Mouse (Mus musculus): ENCODE measurements at regions not wholly inside any gene's neighbourhood (a gene's known extent, or its start where the extent isn't known, plus 50 kb on each side); places are given as distances from the start of the nearest gene placed in this dataset.

DNA sequence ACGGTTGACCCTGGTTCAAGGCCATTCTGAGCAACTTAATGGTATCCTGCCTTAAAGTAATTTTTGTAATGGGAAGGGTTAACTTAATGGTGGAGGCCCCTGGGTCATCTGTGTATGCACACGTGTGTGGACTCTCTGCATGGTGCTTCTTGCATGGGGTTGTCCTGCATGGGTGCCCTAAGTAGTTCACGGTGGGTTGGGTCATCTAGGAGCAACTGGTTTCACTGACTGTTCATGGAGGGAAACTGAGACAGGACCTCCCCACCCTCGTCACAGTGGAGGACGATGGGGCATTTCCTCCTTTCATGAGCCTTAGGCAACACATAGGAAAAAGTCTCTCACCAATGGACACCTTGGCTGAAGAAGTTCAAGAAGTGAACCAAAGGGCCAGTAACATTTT is 123.4 kb downstream of the Gm11011 start:
- H3K4me3 ChIP-seq (ENCODE audit: insufficient read depth, low read depth, low read length): no peak overlapping the region
- no peak for TF ChIP-seq CTCF (IDR thresholded peaks at IDR 0.05; ENCODE audit: insufficient read depth, low read depth, low read length)
- TF ChIP-seq POLR2A (IDR thresholded peaks at IDR 0.05; ENCODE audit: insufficient read depth, low read depth, low read length): no peak
- WGBS: 92% methylated on average over 5 of the region's 5 CpGs

DNA sequence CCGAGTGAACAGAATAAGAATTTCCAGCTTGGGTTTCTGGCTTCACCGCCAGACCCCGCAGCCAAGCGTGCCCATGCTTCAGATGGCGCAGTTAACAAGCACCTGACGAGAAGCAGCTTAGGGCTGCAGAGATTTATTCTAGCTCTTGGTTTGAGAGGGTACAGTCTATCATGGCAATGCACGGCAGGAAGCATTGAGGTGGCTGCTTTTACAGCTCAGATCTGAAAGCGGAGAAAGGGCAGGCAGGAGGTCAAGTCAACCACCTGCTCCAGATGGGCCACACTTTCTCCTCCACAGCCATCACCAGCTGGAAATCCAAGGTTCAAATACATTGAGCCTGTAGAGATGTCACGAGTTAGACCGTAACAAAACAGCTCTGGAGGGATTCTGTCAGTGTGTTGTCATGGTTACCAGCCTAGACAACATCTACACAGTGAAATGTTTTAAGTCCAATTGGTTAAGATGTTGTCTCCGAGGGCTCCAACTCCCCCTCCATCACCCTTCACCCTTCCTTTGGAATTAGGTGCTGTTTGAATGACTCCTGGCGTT is 126.0 kb downstream of the Gm11011 start:
- no peak overlapping the region for H3K4me3 ChIP-seq (ENCODE audit: insufficient read depth, low read depth, low read length)
- no peak overlapping the region for H3K27ac ChIP-seq (ENCODE audit: insufficient read depth, low read depth, low read length)
- WGBS: 88% methylated on average over 12 of the region's 12 CpGs
- no peaks in the 10 kb centered on the region for H3K4me1 ChIP-seq (ENCODE audit: control insufficient read depth, insufficient read depth, low read length)
- TF ChIP-seq POLR2A (IDR thresholded peaks at IDR 0.05; ENCODE audit: insufficient read depth, low read depth, low read length) (no peak), CTCF (IDR thresholded peaks at IDR 0.05; ENCODE audit: insufficient read depth, low read depth, low read length) (no peak)

More for the DNA sequence above, 123.4 kb downstream of the Gm11011 start:
- no peaks in the 10 kb centered on the region for H3K4me1 ChIP-seq (ENCODE audit: control insufficient read depth, insufficient read depth, low read length)
- no peak overlapping the region for H3K27ac ChIP-seq (ENCODE audit: insufficient read depth, low read depth, low read length)

DNA sequence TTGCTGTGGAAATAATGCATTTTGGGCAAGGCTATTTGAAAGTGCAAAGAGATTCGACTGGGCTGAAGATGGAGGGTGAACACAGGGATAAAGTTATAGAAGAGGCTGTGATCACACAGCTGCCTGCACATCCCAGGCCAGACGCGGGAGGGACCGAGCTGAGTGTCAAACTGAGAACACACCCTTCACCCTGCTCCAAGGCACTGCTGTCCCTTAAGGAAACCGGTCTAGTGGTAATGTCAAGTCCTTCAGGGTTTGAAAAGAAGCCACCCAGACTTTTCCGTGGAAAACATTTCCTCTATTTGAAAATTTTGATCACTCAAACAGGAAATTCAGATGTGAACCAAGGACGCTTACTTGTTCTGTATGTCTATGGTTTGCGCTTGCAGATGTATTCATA is 134.6 kb downstream of the Gm11011 start:
- no peak overlapping the region for H3K4me3 ChIP-seq (ENCODE audit: insufficient read depth, low read depth, low read length)
- WGBS: 94% methylated on average over 8 of the region's 8 CpGs
- H3K4me1 ChIP-seq (ENCODE audit: control insufficient read depth, insufficient read depth, low read length): no peaks in the 10 kb centered on the region
- H3K27ac ChIP-seq (ENCODE audit: insufficient read depth, low read depth, low read length): no peak overlapping the region
- TF ChIP-seq POLR2A (IDR thresholded peaks at IDR 0.05; ENCODE audit: insufficient read depth, low read depth, low read length) (no peak), CTCF (IDR thresholded peaks at IDR 0.05; ENCODE audit: insufficient read depth, low read depth, low read length) (no peak)

DNA sequence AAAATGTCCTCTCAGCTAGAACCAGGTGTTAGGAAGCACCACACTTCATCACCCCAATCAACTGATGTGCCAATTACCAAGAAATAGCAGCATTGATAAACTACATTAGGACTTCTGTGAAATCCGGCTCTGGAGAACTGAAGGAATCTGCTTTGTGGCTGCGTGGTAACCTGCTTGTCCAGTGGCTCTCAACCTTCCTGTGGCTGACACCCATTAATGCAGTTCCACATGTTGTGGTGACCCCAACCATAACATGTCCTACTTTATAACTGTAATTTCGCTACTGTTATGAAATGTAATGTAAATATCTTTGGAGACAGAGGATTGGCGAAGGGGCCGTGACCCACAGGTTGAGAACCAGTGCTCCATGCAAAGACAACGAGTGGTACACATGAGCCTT is 136.7 kb downstream of the Gm11011 start:
- 90% methylated on average over 6 of the region's 6 CpGs for WGBS
- Histone ChIP-seq H3K4me1 (ENCODE audit: control insufficient read depth, insufficient read depth, low read length) (no peaks in the 10 kb centered on the region), H3K27ac (ENCODE audit: insufficient read depth, low read depth, low read length) (no peak overlapping the region), H3K4me3 (ENCODE audit: insufficient read depth, low read depth, low read length) (no peak overlapping the region)
- TF ChIP-seq POLR2A (IDR thresholded peaks at IDR 0.05; ENCODE audit: insufficient read depth, low read depth, low read length) (no peak), CTCF (IDR thresholded peaks at IDR 0.05; ENCODE audit: insufficient read depth, low read depth, low read length) (no peak)

DNA sequence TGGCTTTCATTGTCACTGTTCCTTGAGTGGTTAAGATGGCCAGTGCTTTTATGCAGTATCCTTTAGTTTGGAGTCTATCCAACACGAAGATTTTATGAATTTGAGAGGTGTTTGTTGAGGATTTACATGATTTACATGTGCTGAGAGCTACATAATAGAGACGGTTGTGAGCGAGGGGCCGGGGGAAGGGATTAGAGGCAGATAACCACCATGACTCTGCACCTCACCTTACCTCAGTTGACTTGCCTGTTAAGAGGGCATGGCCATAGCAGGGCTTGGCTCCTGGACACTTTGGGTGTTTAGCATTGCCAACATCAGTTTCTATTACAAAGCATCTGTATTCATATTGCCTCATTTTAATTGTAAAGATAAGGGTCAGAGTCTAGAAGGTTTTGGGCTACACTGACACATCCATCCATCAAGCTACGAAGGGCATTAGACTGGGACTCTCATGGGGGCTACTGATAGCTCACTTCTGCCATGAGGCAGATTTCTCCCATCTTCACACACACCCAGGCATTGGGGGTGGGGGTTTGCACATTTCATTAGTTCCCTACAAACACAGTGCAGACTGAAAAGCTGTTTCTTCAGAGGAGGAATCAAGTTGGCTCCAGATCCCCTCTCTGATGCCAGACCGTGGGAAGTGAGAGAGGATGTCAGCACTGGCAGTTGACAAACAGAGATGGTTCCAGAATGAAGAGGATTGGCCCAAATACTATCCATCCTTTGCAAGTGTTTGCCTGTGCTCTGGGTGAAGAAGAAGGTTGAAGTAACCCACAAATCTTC is 139.9 kb downstream of the Gm11011 start:
- WGBS: 80% methylated on average over 6 of the region's 6 CpGs
- no peak overlapping the region for H3K4me3 ChIP-seq (ENCODE audit: insufficient read depth, low read depth, low read length)
- no peaks in the 10 kb centered on the region for H3K4me1 ChIP-seq (ENCODE audit: control insufficient read depth, insufficient read depth, low read length)
- H3K27ac ChIP-seq (ENCODE audit: insufficient read depth, low read depth, low read length): no peak overlapping the region
- TF ChIP-seq CTCF (IDR thresholded peaks at IDR 0.05; ENCODE audit: insufficient read depth, low read depth, low read length) (no peak), POLR2A (IDR thresholded peaks at IDR 0.05; ENCODE audit: insufficient read depth, low read depth, low read length) (no peak)

DNA sequence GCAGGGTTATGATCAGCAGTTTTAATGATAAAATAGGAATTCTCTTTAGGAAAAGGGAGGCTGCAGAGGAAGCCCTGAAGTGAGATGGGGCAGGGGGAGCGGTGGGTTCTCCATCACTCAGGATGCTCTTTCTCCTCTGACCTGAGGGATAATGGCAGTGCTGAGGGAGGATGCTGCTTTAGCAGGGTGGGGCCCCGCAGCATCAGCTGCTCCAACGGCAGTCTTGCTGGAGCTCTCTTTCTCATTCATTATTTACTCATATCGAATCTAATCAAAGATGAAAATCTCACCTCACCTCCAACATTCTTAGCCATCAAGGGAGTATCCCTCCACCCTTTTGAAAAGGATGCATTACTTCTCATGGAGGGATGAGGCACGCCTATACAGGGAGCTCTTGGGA is 141.7 kb downstream of the Gm11011 start:
- TF ChIP-seq POLR2A (IDR thresholded peaks at IDR 0.05; ENCODE audit: insufficient read depth, low read depth, low read length): no peak
- TF ChIP-seq CTCF (IDR thresholded peaks at IDR 0.05; ENCODE audit: insufficient read depth, low read depth, low read length): no peak

DNA sequence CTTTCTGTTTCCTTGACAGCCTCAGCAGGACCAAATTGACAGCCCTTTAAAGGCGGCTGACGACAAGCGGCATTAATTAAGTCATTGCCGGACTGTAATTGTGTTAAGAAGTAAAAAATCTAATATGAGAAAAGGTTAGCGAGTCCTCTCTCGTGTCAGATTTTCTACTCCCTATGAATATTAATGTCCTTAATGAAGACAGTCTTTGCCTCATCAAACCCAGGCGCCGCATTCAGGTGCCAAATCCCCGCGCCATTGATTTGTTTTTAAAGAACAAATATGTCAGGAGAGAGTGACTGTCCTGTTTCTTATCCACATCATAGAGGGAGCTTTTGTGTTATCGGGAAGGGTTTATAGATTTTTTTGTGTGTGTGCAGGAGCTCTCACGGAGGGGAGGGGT is 142.2 kb downstream of the Gm11011 start:
- TF ChIP-seq CTCF (IDR thresholded peaks at IDR 0.05; ENCODE audit: insufficient read depth, low read depth, low read length): no peak
- TF ChIP-seq POLR2A (IDR thresholded peaks at IDR 0.05; ENCODE audit: insufficient read depth, low read depth, low read length): no peak
- Histone ChIP-seq H3K27ac (ENCODE audit: insufficient read depth, low read depth, low read length) (no peak overlapping the region), H3K4me3 (ENCODE audit: insufficient read depth, low read depth, low read length) (no peak overlapping the region), H3K4me1 (ENCODE audit: control insufficient read depth, insufficient read depth, low read length) (no peaks in the 10 kb centered on the region)
- 45% methylated on average over 12 of the region's 12 CpGs for WGBS

More for the DNA sequence above, 141.7 kb downstream of the Gm11011 start:
- WGBS: 88% methylated on average over 5 of the region's 5 CpGs
- Histone ChIP-seq H3K27ac (ENCODE audit: insufficient read depth, low read depth, low read length) (no peak overlapping the region), H3K4me1 (ENCODE audit: control insufficient read depth, insufficient read depth, low read length) (no peaks in the 10 kb centered on the region), H3K4me3 (ENCODE audit: insufficient read depth, low read depth, low read length) (no peak overlapping the region)

DNA sequence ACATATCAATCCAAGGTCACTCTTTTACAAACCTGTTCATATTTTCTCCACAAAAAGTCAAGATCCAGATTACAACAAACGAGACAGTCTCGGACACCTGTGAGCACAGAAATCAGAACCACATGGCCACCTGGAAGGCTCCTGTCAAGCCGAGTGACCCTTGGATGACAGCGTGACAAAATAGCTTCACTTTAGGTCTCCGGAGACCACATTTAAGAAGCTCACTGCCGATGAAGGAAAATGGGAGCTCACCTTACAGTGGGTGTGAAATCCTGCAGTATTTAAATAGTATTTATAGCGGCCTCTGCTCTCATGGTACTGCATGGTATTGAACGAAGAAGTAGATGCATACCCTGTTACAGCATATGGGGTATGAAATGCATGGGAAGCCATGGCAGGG is 144.3 kb downstream of the Gm11011 start:
- 92% methylated on average over 8 of the region's 8 CpGs for WGBS
- no peak overlapping the region for H3K4me3 ChIP-seq (ENCODE audit: insufficient read depth, low read depth, low read length)
- no peak for TF ChIP-seq CTCF (IDR thresholded peaks at IDR 0.05; ENCODE audit: insufficient read depth, low read depth, low read length)
- no peak for TF ChIP-seq POLR2A (IDR thresholded peaks at IDR 0.05; ENCODE audit: insufficient read depth, low read depth, low read length)
- H3K27ac ChIP-seq (ENCODE audit: insufficient read depth, low read depth, low read length): no peak overlapping the region
- no peaks in the 10 kb centered on the region for H3K4me1 ChIP-seq (ENCODE audit: control insufficient read depth, insufficient read depth, low read length)

DNA sequence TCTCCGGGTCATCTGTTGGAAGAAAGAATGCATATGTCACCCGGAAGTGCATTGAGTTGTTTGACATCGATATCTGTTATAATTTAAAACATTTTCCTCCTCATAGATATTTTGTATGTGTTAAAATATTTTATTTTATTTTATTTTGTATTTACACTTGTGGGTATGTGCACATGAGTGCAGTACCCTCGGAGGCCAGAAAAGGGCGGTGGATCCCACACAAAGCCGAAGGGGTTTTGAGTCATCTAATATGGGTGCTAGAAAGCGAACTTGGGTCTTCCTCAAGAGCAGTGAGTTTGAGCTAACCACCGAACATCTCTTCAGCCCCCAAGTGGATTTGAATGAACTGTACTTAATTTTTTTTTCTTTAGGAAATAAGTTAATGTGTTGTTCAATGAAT is 156.0 kb downstream of the Gm11011 start:
- Histone ChIP-seq H3K4me3 (ENCODE audit: insufficient read depth, low read depth, low read length) (no peak overlapping the region), H3K4me1 (ENCODE audit: control insufficient read depth, insufficient read depth, low read length) (no peaks in the 10 kb centered on the region), H3K27ac (ENCODE audit: insufficient read depth, low read depth, low read length) (no peak overlapping the region)
- 97% methylated on average over 8 of the region's 8 CpGs for WGBS
- TF ChIP-seq POLR2A (IDR thresholded peaks at IDR 0.05; ENCODE audit: insufficient read depth, low read depth, low read length) (no peak), CTCF (IDR thresholded peaks at IDR 0.05; ENCODE audit: insufficient read depth, low read depth, low read length) (no peak)

Measured in olfactory bulb, adult 2 months (tissue).